Mouse (Mus musculus) stomach, postnatal 0 days (tissue): Measurements from ENCODE around the gene Celf5. TPM values are rescaled to one million over a fixed set of nuclear protein-coding genes. Genes with fewer than 3 reads are reported as not detected.
A peak's percentile ranks its signal among the peaks of the same experiment; 100 is the strongest.

Experiments
- ATAC-seq: fragments of 200-750 bp; cut with Nextera tagmentation; 2 replicates; pipeline ENCODE4 v1.8.0; 2017; ENCODE audit not compliant: low FRiP score, low TSS enrichment
- DNase-seq: peaks from one replicate; pipeline ENCODE4 v3.0.0-alpha.2; 2016; ENCODE audit warnings: low spot score
- H3K27ac ChIP-seq: fragments of 300-500 bp; sonication (generic); replicated peaks from 2 replicates; pipeline ENCODE4 v1.5.1; 2014; ENCODE audit warnings: mild to moderate bottlenecking, control low read depth
- H3K27me3 ChIP-seq: fragments of 300-500 bp; sonication (generic); 2 replicates; pipeline ENCODE4 v1.6.1; 2014; ENCODE audit warnings: low read length; ENCODE audit not compliant: control insufficient read depth, insufficient read depth
- H3K36me3 ChIP-seq: fragments of 300-500 bp; sonication (generic); 2 replicates; pipeline ENCODE4 v1.6.1; 2014; ENCODE audit warnings: low read length, mixed read lengths; ENCODE audit not compliant: control insufficient read depth, insufficient read depth
- H3K4me1 ChIP-seq: fragments of 300-500 bp; sonication (generic); replicated peaks from 2 replicates; pipeline ENCODE4 v1.6.1; 2014; ENCODE audit warnings: antibody characterized with exemption; ENCODE audit not compliant: control insufficient read depth, insufficient read depth
- H3K4me2 ChIP-seq: fragments of 300-500 bp; sonication (generic); replicated peaks from 2 replicates; pipeline ENCODE4 v1.6.1; 2014; ENCODE audit warnings: low read depth, mild to moderate bottlenecking, control low read depth, moderate library complexity
- H3K4me3 ChIP-seq: fragments of 300-500 bp; sonication (generic); 2 replicates; pipeline ENCODE4 v1.5.1; 2014; ENCODE audit warnings: low read depth, low read length, control low read depth
- H3K9ac ChIP-seq: fragments of 300-500 bp; sonication (generic); 2 replicates; pipeline ENCODE4 v1.6.1; 2014; ENCODE audit warnings: mild to moderate bottlenecking, low read length, control low read depth, mixed read lengths
- H3K9me3 ChIP-seq: fragments of 300-500 bp; sonication (generic); 2 replicates; pipeline ENCODE4 v1.6.1; 2016; ENCODE audit warnings: low read length; ENCODE audit not compliant: control insufficient read depth
- CTCF ChIP-seq: IDR thresholded peaks from 2 replicates; pipeline ENCODE4 v1.5.1; 2016; ENCODE audit warnings: antibody characterized with exemption, low read depth, mild to moderate bottlenecking, moderate library complexity
- EP300 ChIP-seq: optimal IDR thresholded peaks from 2 replicates; pipeline ENCODE3; 2016; ENCODE audit warnings: antibody characterized with exemption
- WGBS: fragments of 180-500 bp; shearing (Covaris S2); extraction: QIAGEN DNeasy Blood & Tissue Kit; methylation state at CpG from one replicate; pipeline ENCODE4 v1.1.7; 2014; 5-methylcytosine and 5-hydroxymethylcytosine counted together
- polyA plus RNA-seq: library from polyadenylated mRNA; unstranded; fragments of >200 nt; fragmentation: Nextera tagmentation; extraction: Ambion mirVana; gene quantifications from 2 replicates; pipeline ENCODE4 v1.2.1, GENCODE M21; 2015

Celf5 gene
- polyA plus RNA-seq, 1 experiment from 2014 or later, result 0.62 TPM

DNA sequence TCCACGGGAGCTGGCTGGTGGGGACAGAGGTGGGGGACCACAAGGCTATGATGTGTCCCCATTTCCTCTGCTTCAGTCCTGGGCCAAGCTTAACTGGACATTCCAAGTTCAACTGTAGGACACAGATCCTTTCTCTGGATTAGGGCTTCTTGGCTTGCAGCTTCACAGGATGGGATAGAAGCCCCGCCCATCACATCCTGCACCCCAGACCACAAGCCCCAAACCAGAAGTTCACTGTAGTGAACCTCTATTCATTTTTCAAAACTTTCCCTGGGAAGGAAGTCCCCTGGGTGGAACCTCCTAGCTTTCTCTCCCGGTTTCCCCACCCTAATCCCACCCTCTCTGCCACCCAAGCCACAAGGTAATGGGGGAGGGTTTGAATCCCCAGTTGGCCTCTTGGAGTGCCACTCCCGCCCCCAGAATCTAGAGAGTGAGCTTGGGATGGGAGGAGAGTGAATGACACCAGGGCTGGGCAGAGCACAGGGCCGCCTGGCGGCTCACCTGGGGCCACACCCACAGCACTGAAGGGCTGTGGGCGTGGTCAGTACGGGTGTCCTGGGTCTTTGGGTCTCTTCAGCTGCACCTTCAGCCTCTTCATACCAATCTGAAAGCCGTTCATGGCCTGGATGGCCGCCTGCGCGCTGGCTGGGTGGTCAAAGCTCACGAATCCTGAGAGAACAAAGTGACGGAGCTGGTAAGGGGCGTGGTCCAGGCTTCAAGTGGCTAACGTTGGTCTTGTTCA, 20.7 kb downstream of the Celf5 start:
- TF ChIP-seq CTCF, result peak; percentile 25
- TF ChIP-seq EP300, result no peak
- Histone ChIP-seq H3K9me3 (no peaks in the 10 kb centered on the region), H3K4me3 (no peak overlapping the region), H3K36me3 (no peaks in the 10 kb centered on the region), H3K27me3 (peaks cover 7% of the 10 kb centered on the region), H3K9ac (no peak overlapping the region), H3K27ac (no peak overlapping the region), H3K4me1 (0 out of 2 replicates have a peak, but pooled peaks cover 3% of the 10 kb centered on the region), H3K4me2 (0 out of 2 replicates have a peak overlapping the region, but pooled peaks have one; percentile 14)
- DNase-seq (peak; percentile 28), ATAC-seq (no peak)
- 9% methylated on average over 16 of the region's 16 CpGs for WGBS

DNA sequence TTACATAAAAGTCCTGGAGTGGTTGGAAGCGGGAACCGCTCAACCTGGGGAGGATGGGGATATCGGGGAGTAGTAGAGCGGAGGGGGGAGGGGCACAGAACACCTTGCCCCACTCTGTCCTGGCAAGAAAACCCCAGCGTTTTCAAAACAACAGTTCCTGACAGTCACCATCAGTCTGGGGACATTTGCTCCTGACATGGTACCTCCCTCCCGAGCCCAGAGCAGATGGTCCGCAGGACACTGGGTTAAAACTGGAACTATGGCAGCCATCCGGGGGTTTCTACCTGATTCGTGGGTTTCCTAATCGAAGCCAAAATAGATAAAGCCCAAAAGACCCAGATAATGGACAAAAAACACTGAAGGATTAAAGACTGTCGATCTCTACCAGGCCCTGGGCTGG, 21.6 kb downstream of the Celf5 start:
- H3K9ac ChIP-seq, result no peak overlapping the region
- H3K4me1 ChIP-seq, result 0 out of 2 replicates have a peak, but pooled peaks cover 3% of the 10 kb centered on the region
- H3K27me3 ChIP-seq, result peaks cover 7% of the 10 kb centered on the region
- no peak overlapping the region for H3K27ac ChIP-seq
- DNase-seq (no peak), ATAC-seq (no peak)
- WGBS, result 43% methylated on average over 11 of the region's 11 CpGs
- no peak for TF ChIP-seq CTCF
- no peak for TF ChIP-seq EP300
- H3K4me2 ChIP-seq, result no peak overlapping the region
- H3K4me3 ChIP-seq, result no peak overlapping the region
- H3K36me3 ChIP-seq, result no peaks in the 10 kb centered on the region
- H3K9me3 ChIP-seq, result no peaks in the 10 kb centered on the region

DNA sequence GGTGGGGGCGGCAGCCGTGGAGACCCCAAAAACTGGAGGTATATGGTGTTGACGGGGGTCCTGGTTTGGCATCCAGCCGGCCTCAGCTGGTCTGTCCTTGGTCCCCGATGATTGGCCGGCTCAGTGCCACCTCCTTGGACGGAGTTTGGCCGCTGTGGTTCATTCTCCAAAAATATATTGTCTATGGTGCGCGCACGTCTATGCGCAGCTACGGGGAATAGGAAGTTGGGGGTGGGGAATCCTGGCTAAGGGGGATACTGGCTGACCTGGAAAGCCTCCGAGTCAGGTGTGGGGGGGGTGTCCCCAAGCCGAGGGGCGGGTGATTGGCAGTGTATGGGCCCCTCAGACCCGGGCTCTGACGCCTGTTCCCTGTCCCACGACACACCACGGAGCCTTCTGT, 22.0 kb downstream of the Celf5 start:
- no peak for ATAC-seq
- no peaks in the 10 kb centered on the region for H3K36me3 ChIP-seq
- no peak overlapping the region for H3K4me2 ChIP-seq
- TF ChIP-seq EP300 (no peak), CTCF (no peak)
- no peak overlapping the region for H3K27ac ChIP-seq
- H3K4me3 ChIP-seq, result no peak overlapping the region
- 36% methylated on average over 20 of the region's 20 CpGs for WGBS
- peaks cover 7% of the 10 kb centered on the region for H3K27me3 ChIP-seq
- H3K9ac ChIP-seq, result no peak overlapping the region
- H3K4me1 ChIP-seq, result 0 out of 2 replicates have a peak, but pooled peaks cover 3% of the 10 kb centered on the region
- no peaks in the 10 kb centered on the region for H3K9me3 ChIP-seq
- DNase-seq, result peak; percentile 13

DNA sequence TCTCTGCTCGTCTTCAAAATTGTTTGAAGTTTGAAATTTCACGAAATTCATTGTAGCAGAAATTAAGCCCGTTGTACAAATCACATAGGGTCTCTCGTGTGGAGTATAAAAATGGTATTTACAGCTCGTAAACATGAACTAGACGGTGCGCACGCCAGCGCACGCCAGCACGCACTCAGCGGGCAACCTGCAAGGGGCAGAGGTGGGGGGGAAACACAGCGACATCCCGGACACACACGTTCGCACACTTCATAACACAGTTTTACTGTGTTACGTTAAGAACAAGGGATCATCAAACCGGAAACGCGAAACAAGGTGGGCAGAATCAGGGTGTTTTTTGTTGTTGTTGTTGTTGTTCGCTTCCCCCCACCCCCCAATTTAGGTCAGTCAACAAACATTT, 23.1 kb downstream of the Celf5 start:
- no peaks in the 10 kb centered on the region for H3K36me3 ChIP-seq
- H3K9ac ChIP-seq, result no peak overlapping the region
- WGBS, result 66% methylated on average over 21 of the region's 21 CpGs
- no peaks in the 10 kb centered on the region for H3K9me3 ChIP-seq
- H3K4me1 ChIP-seq, result no peaks in the 10 kb centered on the region
- ATAC-seq (no peak), DNase-seq (no peak)
- no peak for TF ChIP-seq CTCF
- no peak for TF ChIP-seq EP300
- H3K27me3 ChIP-seq, result peaks cover 7% of the 10 kb centered on the region
- no peak overlapping the region for H3K4me2 ChIP-seq
- no peak overlapping the region for H3K4me3 ChIP-seq
- no peak overlapping the region for H3K27ac ChIP-seq

DNA sequence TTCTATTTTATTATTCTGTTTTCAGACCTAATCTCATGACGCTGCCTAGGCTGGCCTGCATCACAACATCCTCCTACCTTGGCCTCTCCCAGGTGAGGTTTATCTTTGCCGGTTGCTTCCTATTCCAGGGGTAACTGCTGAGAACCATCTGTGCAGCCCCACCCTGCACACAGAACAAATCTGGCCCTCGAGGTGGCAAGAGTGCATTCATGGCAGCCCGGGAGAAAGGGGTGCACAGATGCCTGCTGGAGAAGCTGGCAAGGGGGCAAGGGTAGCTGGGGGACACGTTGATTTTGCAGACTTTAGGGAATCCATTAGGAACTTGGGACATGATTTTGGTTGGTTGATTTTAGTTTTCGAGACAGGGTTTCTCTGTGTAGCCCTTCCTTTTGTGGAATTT, 24.2 kb downstream of the Celf5 start:
- Histone ChIP-seq H3K9me3 (no peaks in the 10 kb centered on the region), H3K4me2 (no peak overlapping the region), H3K9ac (no peak overlapping the region), H3K27ac (no peak overlapping the region), H3K4me3 (no peak overlapping the region), H3K27me3 (peaks cover 3% of the 10 kb centered on the region), H3K36me3 (no peaks in the 10 kb centered on the region), H3K4me1 (no peaks in the 10 kb centered on the region)
- 65% methylated on average over 6 of the region's 6 CpGs for WGBS
- ATAC-seq (no peak), DNase-seq (no peak)
- TF ChIP-seq EP300, result no peak
- no peak for TF ChIP-seq CTCF

DNA sequence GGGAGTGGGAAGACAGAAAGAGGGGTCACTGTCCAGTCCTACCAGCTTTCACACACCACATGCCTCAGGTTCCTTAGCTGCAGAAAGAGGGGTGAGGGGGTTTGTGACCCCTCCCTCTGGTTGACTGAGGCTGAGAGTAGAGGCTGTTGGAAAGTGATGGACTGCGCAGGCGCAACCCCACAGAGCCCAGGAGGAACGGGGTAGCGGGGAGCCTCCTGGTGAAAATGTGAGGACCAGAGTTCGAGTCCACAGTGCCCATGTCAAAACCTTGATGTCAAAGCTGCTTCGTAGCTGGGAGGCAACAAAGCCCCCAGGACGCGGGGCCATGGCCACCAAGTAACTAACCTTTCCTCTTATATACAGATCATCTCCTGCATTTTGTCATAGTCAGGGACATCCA, 24.9 kb downstream of the Celf5 start:
- 80% methylated on average over 8 of the region's 8 CpGs for WGBS
- Histone ChIP-seq H3K36me3 (no peaks in the 10 kb centered on the region), H3K4me3 (no peak overlapping the region), H3K9ac (no peak overlapping the region), H3K4me2 (no peak overlapping the region), H3K4me1 (no peaks in the 10 kb centered on the region), H3K27me3 (peaks cover 3% of the 10 kb centered on the region; the same call in 1 of the 2 replicates), H3K27ac (no peak overlapping the region), H3K9me3 (no peaks in the 10 kb centered on the region)
- ATAC-seq (no peak), DNase-seq (peak; percentile 14)
- TF ChIP-seq CTCF, result no peak
- no peak for TF ChIP-seq EP300
